Mouse (Mus musculus) olfactory bulb, adult 2 months (tissue): ENCODE data around the gene Prkcb.

Experiments
- CTCF ChIP-seq: fragments of 200-500 bp; IDR thresholded peaks from 2 replicates; pipeline ENCODE4 v1.5.1; 2012; ENCODE audit warnings: low read depth, mild to moderate bottlenecking, low read length, moderate library complexity; ENCODE audit not compliant: insufficient read depth
- POLR2A ChIP-seq: fragments of 200-500 bp; IDR thresholded peaks from 2 replicates; pipeline ENCODE4 v1.6.1; 2012; ENCODE audit warnings: mild to moderate bottlenecking, low read depth, low read length, moderate library complexity; ENCODE audit not compliant: insufficient read depth

DNA sequence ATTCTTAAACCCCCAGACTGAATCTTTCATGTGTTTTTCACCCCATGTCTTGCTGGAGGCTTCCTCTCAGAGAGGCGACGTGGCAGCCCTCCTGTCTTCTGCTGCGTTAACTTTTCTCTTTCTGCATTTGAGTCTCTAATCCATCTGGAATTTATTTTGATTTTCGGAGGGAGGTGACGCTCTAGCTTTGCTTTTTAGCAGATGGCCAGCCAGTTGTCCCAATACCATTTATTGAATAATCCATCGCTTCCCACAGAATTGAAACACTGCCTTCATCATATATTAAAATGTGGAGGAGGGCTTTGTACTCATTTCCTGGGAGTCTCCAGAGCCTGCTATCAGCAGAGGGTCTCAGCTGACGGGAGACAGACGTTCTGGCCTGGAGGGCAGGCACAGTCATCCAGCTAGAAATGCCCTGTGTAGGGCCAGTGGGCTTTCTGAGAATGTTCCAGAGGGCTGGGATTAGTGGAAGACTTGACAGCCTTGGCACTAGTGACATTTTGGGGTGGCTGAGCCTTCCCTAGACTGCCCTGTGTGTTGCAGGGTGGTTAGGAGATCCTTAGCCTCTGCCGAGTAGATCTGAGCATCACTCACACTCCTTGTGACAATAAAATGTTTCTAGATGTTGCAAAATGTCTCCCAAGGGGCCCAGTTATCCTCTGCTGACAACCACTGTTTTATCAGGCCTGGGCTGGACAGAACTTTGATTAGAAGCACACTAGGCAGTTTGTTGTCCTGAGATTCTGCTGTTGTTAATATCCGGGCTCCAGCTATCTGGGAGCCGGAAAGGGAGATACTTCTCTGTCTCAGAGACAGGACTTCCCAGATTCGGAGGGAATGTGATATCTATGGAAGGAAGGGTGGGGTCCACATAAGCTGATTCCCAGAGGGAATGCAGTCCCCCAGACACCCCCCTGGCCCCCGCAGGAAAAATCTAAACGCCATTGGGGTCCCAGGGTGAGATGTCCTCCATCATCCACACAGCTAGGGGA lies 58.0 kb downstream of the Prkcb start:
- TF ChIP-seq POLR2A (no peak), CTCF (no peak)
